Mouse (Mus musculus) ES-Bruce4 (cell line): ENCODE measurements at regions not wholly inside any gene's neighbourhood (a gene's known extent, or its start where the extent isn't known, plus 50 kb on each side); places are given as distances from the start of the nearest gene placed in this dataset.

Experiments
- H3K27ac ChIP-seq: 2 replicates; pipeline ENCODE4 v1.5.1; 2012; ENCODE audit warnings: low read length, inconsistent platforms; ENCODE audit not compliant: insufficient read depth
- H3K27me3 ChIP-seq: 2 replicates; pipeline ENCODE4 v1.6.1; 2012; ENCODE audit warnings: mild to moderate bottlenecking, low read length, inconsistent platforms; ENCODE audit not compliant: control insufficient read depth, poor library complexity, insufficient read depth, severe bottlenecking
- H3K36me3 ChIP-seq: 2 replicates; pipeline ENCODE4 v1.6.1; 2012; ENCODE audit warnings: inconsistent platforms, mild to moderate bottlenecking, low read length, moderate library complexity; ENCODE audit not compliant: control insufficient read depth, poor library complexity, insufficient read depth, severe bottlenecking
- H3K4me1 ChIP-seq: one replicate; pipeline ENCODE4 v1.8.1; 2011; ENCODE audit warnings: low read length; ENCODE audit not compliant: control insufficient read depth, insufficient read depth
- H3K4me3 ChIP-seq: 2 replicates; pipeline ENCODE4 v1.5.1; 2011; ENCODE audit warnings: low read depth, mild to moderate bottlenecking, low read length
- H3K9ac ChIP-seq: 2 replicates; pipeline ENCODE4 v1.6.1; 2012; ENCODE audit warnings: low read depth, mild to moderate bottlenecking, inconsistent platforms; ENCODE audit not compliant: poor library complexity, severe bottlenecking
- H3K9me3 ChIP-seq: replicated peaks from 2 replicates; pipeline ENCODE4 v1.6.1; 2012; ENCODE audit warnings: mild to moderate bottlenecking, low read length, inconsistent platforms; ENCODE audit not compliant: control insufficient read depth, poor library complexity, insufficient read depth, severe bottlenecking
- CTCF ChIP-seq: IDR thresholded peaks from one replicate; pipeline ENCODE4 v1.8.1; 2011; ENCODE audit warnings: low read depth, low read length
- EP300 ChIP-seq: IDR thresholded peaks from 2 replicates; pipeline ENCODE4 v1.6.1; 2011; ENCODE audit warnings: low read depth, low read length; ENCODE audit not compliant: insufficient read depth
- POLR2A ChIP-seq: IDR thresholded peaks from one replicate; pipeline ENCODE4 v1.8.1; 2011; ENCODE audit warnings: low read length; ENCODE audit not compliant: insufficient read depth

GRCm38 (mm10) chr12:70708290-70708668 lies 117.0 kb upstream of the Frmd6 start:
- TF ChIP-seq EP300 (no peak), POLR2A (no peak), CTCF (no peak)
- Histone ChIP-seq H3K9ac (no peak overlapping the region), H3K27ac (no peak overlapping the region), H3K4me1 (peaks cover 3% of the 10 kb centered on the region), H3K27me3 (no peaks in the 10 kb centered on the region), H3K36me3 (no peaks in the 10 kb centered on the region), H3K9me3 (0 out of 2 replicates have a peak, but pooled peaks cover 2% of the 10 kb centered on the region), H3K4me3 (no peak overlapping the region)

GRCm38 (mm10) chr12:70710311-70710710 lies 115.0 kb upstream of the Frmd6 start:
- 0 out of 2 replicates have a peak, but pooled peaks cover 2% of the 10 kb centered on the region for H3K9me3 ChIP-seq
- TF ChIP-seq CTCF (no peak), POLR2A (no peak), EP300 (no peak)
- no peak overlapping the region for H3K4me3 ChIP-seq
- no peaks in the 10 kb centered on the region for H3K36me3 ChIP-seq
- no peak overlapping the region for H3K9ac ChIP-seq
- H3K4me1 ChIP-seq = peaks cover 10% of the 10 kb centered on the region
- no peak overlapping the region for H3K27ac ChIP-seq
- H3K27me3 ChIP-seq = no peaks in the 10 kb centered on the region

- no peaks in the 10 kb centered on the region for H3K36me3 ChIP-seq
- H3K4me3 ChIP-seq = no peak overlapping the region
- peak overlapping the region; percentile 75 for H3K27ac ChIP-seq
- H3K9me3 ChIP-seq = 0 out of 2 replicates have a peak, but pooled peaks cover 2% of the 10 kb centered on the region
- peaks cover 10% of the 10 kb centered on the region for H3K4me1 ChIP-seq
- no peak overlapping the region for H3K9ac ChIP-seq
- TF ChIP-seq EP300 = peak; percentile 58; the same call in 1 of the 2 replicates
- TF ChIP-seq POLR2A = no peak
- no peaks in the 10 kb centered on the region for H3K27me3 ChIP-seq
Measured at GRCm38 (mm10) chr12:70711030-70711429, 114.3 kb upstream of the Frmd6 start.

GRCm38 (mm10) chr12:70712322-70713024 lies 112.8 kb upstream of the Frmd6 start:
- no peaks in the 10 kb centered on the region for H3K36me3 ChIP-seq
- peaks cover 10% of the 10 kb centered on the region for H3K4me1 ChIP-seq
- H3K9ac ChIP-seq = no peak overlapping the region
- peak overlapping the region; percentile 81 for H3K27ac ChIP-seq
- no peaks in the 10 kb centered on the region for H3K27me3 ChIP-seq
- 0 out of 2 replicates have a peak, but pooled peaks cover 2% of the 10 kb centered on the region for H3K9me3 ChIP-seq
- no peak overlapping the region for H3K4me3 ChIP-seq
- TF ChIP-seq CTCF (no peak), EP300 (peak; percentile 78)

- TF ChIP-seq POLR2A (no peak), EP300 (no peak), CTCF (no peak)
- Histone ChIP-seq H3K4me1 (peaks cover 10% of the 10 kb centered on the region), H3K9me3 (0 out of 2 replicates have a peak, but pooled peaks cover 2% of the 10 kb centered on the region), H3K27me3 (no peaks in the 10 kb centered on the region), H3K36me3 (no peaks in the 10 kb centered on the region), H3K9ac (no peak overlapping the region), H3K4me3 (no peak overlapping the region), H3K27ac (peak overlapping the region; percentile 81)
Measured at GRCm38 (mm10) chr12:70713499-70714280, 111.6 kb upstream of the Frmd6 start.

GRCm38 (mm10) chr12:70714281-70714679 lies 111.0 kb upstream of the Frmd6 start:
- H3K27ac ChIP-seq = no peak overlapping the region
- 0 out of 2 replicates have a peak, but pooled peaks cover 2% of the 10 kb centered on the region for H3K9me3 ChIP-seq
- H3K36me3 ChIP-seq = no peaks in the 10 kb centered on the region
- no peaks in the 10 kb centered on the region for H3K27me3 ChIP-seq
- H3K4me3 ChIP-seq = no peak overlapping the region
- no peak for TF ChIP-seq CTCF
- no peak for TF ChIP-seq POLR2A
- no peak for TF ChIP-seq EP300
- H3K9ac ChIP-seq = no peak overlapping the region
- peaks cover 10% of the 10 kb centered on the region for H3K4me1 ChIP-seq
